Mouse (Mus musculus): Measurements from ENCODE around the gene Zbed3.
"Not testable (repeated sequence)": the region's sequence is repeated elsewhere in the genome, so short reads cannot be mapped to it uniquely, and the experiment has no call there.

The Zbed3 gene

GRCm38 (mm10) chr13:95332086-95332899 lies 8.9 kb downstream of the Zbed3 start:
- DNase-seq (ENCODE audit: low spot score in 2 of 2) = no peak

GRCm38 (mm10) chr13:95336122-95336677 lies 12.8 kb downstream of the Zbed3 start:
- DNase-seq (ENCODE audit: low spot score in 2 of 2) = no peak

- DNase-seq (ENCODE audit: low spot score in 2 of 2) = no peak
These were observed 20.1 kb downstream of the Zbed3 start for GRCm38 (mm10) chr13:95343470-95343869.

- no peak for DNase-seq (ENCODE audit: low spot score in 2 of 2)
These were observed 22.5 kb downstream of the Zbed3 start for GRCm38 (mm10) chr13:95345869-95346268.

- DNase-seq (ENCODE audit: low spot score in 2 of 2) = peak; percentile 58 to 78
These were observed 23.7 kb downstream of the Zbed3 start for GRCm38 (mm10) chr13:95347018-95347696.

DNA sequence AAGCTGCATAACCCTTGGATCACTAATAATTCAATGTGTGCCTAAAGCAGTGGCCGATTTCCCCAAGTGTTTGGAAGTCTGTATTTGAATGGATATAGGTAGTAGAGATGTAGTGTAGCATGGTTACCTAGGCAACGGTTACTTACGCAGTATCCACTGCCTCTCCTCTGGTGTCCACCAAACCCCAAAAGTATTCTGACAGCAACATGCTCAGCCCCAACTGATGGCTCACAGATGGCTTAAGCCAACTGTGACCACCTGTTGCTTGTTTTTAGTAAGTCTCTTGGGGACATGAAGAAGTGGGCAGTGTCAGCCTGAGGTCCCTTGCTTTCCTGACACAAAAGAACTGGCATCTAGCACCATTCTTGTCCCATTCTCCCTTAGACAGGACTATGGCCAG lies 25.1 kb downstream of the Zbed3 start:
- DNase-seq (ENCODE audit: low spot score in 2 of 2) = no peak

- no peak for DNase-seq (ENCODE audit: low spot score in 2 of 2)
These were observed 34.8 kb downstream of the Zbed3 start for GRCm38 (mm10) chr13:95358223-95358622.

DNA sequence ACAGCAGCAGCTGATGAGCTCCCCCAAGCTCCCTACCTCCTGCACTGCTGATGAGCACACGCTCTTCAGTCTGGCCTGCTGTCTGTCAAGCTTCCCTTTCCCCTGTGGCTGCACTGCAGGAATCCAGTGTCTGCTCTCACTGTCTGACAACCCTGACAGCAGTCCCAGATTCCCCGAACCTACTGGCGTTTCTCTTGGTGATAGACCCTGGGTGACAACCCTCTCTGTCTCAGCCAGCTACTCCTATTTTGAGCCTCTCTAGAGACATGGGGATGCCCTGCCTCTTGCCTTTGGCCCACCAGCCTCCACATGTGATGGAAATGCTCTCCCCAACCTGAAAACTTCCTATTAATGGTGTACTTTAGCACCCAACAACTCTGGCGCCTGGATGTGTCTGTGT lies 40.0 kb downstream of the Zbed3 start:
- DNase-seq (ENCODE audit: low spot score in 2 of 2) = no peak

DNA sequence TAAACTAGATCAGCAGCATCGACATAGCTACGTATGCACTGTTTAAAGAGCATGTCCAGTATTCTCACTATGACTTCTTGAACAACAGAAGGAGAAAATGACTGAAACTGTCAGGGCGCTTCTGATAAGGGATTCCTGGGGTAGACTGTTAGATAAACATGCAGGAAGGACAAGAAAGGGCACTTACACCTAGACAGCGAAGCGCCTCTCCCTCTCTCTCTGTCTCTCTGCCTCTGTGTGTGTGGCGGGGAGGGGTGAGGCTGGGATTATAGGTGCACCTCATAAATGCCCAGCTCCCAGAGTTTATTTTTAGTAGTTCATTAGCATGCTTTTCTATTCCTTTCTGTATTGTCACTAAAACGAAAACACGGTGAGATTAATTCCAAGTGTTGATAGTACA lies 42.9 kb downstream of the Zbed3 start:
- no peak for DNase-seq (ENCODE audit: low spot score in 2 of 2)

DNA sequence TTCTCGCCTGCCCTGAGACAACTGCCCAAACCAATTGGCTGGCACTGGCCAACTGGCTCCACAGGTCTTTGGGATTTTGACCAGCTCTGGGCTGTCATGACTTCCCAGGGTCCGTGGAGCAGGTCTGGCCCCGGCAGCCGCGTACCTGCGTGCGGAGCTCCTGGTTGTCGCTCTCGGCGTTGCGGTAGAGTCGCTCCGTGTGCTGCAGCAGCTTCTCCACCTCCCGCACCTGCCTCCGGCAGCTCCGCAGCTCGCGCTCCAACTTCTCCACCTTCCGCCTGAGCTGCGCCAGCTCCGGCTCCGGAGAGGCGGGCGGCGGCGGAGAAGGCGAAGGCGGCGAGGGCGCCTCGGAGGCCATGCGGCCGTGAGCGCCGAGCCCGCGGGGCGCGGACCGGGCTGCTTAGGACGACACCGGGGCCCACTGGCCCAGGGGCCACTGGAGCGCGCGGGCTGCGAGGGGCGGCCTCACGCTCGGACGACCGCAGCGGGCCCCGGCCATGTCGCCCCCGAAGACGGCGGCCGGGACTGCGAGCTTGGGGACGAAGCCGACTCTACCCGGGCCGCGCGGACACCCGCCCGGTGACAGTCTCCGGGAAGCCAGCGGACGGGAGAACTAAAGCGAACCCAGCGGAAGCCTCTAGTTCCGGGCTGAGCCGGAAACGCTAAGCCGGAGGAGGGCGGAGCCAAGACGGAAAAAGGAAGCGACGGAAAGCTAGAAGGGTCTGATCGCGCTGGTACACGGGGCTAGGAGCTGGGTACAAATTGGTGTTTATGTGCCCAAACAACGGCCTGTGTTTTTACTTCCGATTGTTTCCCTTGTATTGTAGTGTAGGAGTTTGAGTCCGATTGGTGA lies 51.5 kb downstream of the Zbed3 start, which contains the start of gene Aggf1:
Gene Aggf1, minus strand, starts transcription at position 652 of the 853 bp plus-strand sequence.
- DNase-seq (ENCODE audit: low spot score in 2 of 2) = peak; percentile 80 to 86

GRCm38 (mm10) chr13:95375554-95375914 lies 52.1 kb downstream of the Zbed3 start:
- no peak for DNase-seq (ENCODE audit: low spot score in 2 of 2)

- DNase-seq (ENCODE audit: low spot score in 2 of 2) = not testable (repeated sequence)
These were observed 53.4 kb downstream of the Zbed3 start for GRCm38 (mm10) chr13:95376689-95377289.

- DNase-seq (ENCODE audit: low spot score in 2 of 2) = no peak
These were observed 55.3 kb downstream of the Zbed3 start for GRCm38 (mm10) chr13:95378696-95379095.

DNA sequence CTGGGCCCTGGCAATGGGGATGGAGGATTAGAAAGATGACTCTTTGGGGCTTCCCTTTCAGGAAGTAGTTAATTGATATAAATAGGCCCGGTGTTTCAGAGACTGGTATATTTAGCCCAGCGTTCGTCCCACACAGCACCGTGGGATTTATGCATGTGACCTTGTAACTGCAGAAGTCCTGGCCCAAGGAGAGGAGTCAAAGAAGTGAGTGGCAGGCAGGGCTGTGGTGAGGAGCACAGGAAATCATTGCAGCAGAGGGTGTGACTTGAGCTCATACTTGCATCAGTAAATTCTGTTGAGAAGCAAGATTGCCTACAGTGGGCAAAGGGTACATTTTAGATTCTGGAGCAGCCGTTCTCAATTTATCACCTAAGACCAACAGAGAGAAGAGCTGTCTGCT lies 59.0 kb downstream of the Zbed3 start:
- no peak for DNase-seq (ENCODE audit: low spot score in 2 of 2)

Measured in frontal cortex, postnatal 14 days (tissue).